Mouse (Mus musculus): Measurements from ENCODE around the gene Tspyl4. TPM values are rescaled to one million over a fixed set of nuclear protein-coding genes. Genes with fewer than 3 reads are reported as not detected.

Tspyl4 gene
- total and polyA plus RNA-seq, 2 experiments from 2014 or later: 15.4 to 29.8 TPM

DNA sequence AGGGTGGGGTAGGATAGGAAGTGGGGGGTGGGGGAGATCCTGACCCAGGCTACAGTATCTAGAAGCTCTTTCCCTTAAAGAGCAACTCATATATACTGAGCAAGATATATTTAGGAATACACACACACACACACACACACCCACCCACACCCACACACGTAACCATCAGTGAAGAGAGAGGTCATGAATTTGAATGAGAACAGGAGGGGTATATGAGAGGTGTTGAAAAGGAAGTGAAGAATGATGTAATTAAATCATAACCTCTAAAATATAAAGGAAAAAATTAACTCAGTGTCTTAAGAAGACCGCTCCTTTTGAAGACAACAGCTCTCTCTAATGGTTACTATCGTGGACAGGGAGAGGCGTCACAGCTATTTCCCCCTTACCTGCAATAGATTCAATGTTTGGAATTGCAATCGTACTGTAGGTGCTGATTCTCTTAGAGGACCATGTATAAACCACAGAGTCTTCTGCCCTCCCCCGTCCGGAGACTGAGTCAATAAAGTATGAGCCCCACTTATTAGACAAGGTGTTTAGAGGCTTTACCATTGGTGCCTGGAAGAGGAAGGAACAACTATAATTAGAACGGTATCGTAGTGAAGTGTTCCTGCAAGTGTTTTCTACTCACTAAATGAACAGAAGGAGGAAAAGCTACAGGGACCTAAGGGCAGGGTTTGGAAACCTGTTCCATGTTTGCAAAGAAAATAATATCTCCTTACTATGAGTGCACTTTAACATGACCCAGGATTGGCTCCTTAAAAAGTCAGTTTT lies 12.9 kb downstream of the Tspyl4 start:
- ATAC-seq (ENCODE audit: insufficient read depth, low read depth): peak; percentile 44; the same call in 1 of the 2 replicates
- Histone ChIP-seq H3K27me3 (ENCODE audit: control insufficient read depth, insufficient read depth, low read length) (no peaks in the 10 kb centered on the region), H3K9me3 (replicated peaks; ENCODE audit: control insufficient read depth, low read length) (no peaks in the 10 kb centered on the region), H3K9ac (replicated peaks; ENCODE audit: low read depth, low read length) (no peak overlapping the region), H3K4me3 (ENCODE audit: low read depth, low read length) (no peak overlapping the region), H3K36me3 (replicated peaks; ENCODE audit: control insufficient read depth, insufficient read depth, low read length) (peaks cover 10% of the 10 kb centered on the region), H3K4me2 (ENCODE audit: low read depth, low read length) (peak overlapping the region; percentile 5; the same call in 1 of the 2 replicates), H3K27ac (ENCODE audit: low read depth) (no peak overlapping the region; the same call in 1 of the 2 replicates), H3K4me1 (ENCODE audit: control insufficient read depth, insufficient read depth) (no peaks in the 10 kb centered on the region)
- no peak for TF ChIP-seq CTCF (IDR thresholded peaks at IDR 0.05; ENCODE audit: low read depth)
- no peak for TF ChIP-seq EP300 (IDR thresholded peaks at IDR 0.05; ENCODE audit: low read depth)
- no peak for DNase-seq (ENCODE audit: low spot score)
- WGBS: 53% methylated on average over 9 of the region's 9 CpGs

DNA sequence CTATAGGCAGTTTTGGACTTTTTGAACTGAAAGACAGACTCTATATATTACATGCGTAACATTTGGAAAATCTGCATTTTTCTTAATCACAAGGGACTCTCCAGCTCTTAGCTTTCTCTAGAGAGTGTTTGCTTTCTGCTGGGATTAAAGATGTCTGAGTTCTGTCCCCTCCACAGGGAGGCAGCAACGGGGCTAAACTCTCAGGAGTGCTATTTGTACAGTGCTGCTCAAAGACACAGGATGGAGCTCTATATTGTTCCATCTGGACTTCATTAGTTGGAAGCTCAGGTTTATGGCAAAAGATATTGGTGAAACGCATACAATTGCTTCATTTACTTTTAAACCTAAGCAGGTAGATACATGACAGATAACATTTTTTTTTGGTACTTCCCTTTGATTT lies 15.3 kb downstream of the Tspyl4 start:
- Histone ChIP-seq H3K27ac (ENCODE audit: low read depth) (no peak overlapping the region), H3K9me3 (replicated peaks; ENCODE audit: control insufficient read depth, low read length) (no peaks in the 10 kb centered on the region), H3K4me3 (ENCODE audit: low read depth, low read length) (no peak overlapping the region), H3K4me1 (ENCODE audit: control insufficient read depth, insufficient read depth) (no peaks in the 10 kb centered on the region), H3K36me3 (replicated peaks; ENCODE audit: control insufficient read depth, insufficient read depth, low read length) (peaks cover 10% of the 10 kb centered on the region), H3K9ac (replicated peaks; ENCODE audit: low read depth, low read length) (no peak overlapping the region), H3K4me2 (ENCODE audit: low read depth, low read length) (no peak overlapping the region), H3K27me3 (ENCODE audit: control insufficient read depth, insufficient read depth, low read length) (no peaks in the 10 kb centered on the region)
- DNase-seq (ENCODE audit: low spot score) (no peak), ATAC-seq (ENCODE audit: insufficient read depth, low read depth) (no peak)
- WGBS: 73% methylated on average over 3 of the region's 3 CpGs
- no peak for TF ChIP-seq EP300 (IDR thresholded peaks at IDR 0.05; ENCODE audit: low read depth)
- TF ChIP-seq CTCF (IDR thresholded peaks at IDR 0.05; ENCODE audit: low read depth): peak; percentile 31; the same call in 1 of the 2 replicates

DNA sequence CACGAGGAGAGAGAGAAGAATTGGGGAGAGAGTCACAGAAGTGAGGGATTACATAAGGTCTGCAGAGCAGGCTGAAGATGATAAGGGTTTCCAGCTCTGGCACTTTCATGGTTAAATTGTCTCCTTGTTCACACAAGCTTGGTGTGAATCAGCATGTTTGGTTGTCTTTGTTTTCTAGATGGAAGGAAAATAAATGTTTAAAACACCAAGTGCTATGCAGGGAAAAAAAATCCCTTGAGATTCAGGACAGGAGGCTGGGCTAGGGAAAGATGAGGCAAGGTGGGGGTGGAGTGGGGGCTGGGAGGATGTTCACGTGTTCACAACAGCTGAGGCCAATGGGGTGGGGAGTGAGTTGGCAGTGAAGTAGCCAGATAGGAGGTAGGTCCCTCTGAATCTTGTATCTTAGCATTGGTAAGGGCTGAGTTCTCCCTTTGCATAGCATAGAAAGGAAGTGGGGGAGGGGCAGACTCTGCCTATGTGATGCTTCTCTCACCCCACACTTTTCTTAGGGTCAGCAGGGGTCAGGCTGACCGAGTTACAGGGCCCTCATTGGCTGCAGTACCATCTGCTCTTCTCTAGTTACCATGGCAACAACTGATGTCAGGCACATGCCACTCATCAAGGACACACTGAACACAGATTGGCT lies 19.5 kb downstream of the Tspyl4 start:
- no peak overlapping the region for H3K9ac ChIP-seq (replicated peaks; ENCODE audit: low read depth, low read length)
- DNase-seq (ENCODE audit: low spot score) (no peak), ATAC-seq (ENCODE audit: insufficient read depth, low read depth) (0 out of 2 replicates have a peak, but pooled peaks have one; percentile 36)
- H3K9me3 ChIP-seq (replicated peaks; ENCODE audit: control insufficient read depth, low read length): no peaks in the 10 kb centered on the region
- 11% methylated on average over 3 of the region's 3 CpGs for WGBS
- 0 out of 2 replicates have a peak, but pooled peaks cover 6% of the 10 kb centered on the region for H3K4me1 ChIP-seq (ENCODE audit: control insufficient read depth, insufficient read depth)
- H3K27ac ChIP-seq (ENCODE audit: low read depth): no peak overlapping the region
- no peak overlapping the region for H3K4me2 ChIP-seq (ENCODE audit: low read depth, low read length)
- TF ChIP-seq EP300 (IDR thresholded peaks at IDR 0.05; ENCODE audit: low read depth) (no peak), CTCF (IDR thresholded peaks at IDR 0.05; ENCODE audit: low read depth) (no peak)
- H3K27me3 ChIP-seq (ENCODE audit: control insufficient read depth, insufficient read depth, low read length): no peaks in the 10 kb centered on the region
- peaks cover 10% of the 10 kb centered on the region for H3K36me3 ChIP-seq (replicated peaks; ENCODE audit: control insufficient read depth, insufficient read depth, low read length)
- H3K4me3 ChIP-seq (ENCODE audit: low read depth, low read length): no peak overlapping the region

DNA sequence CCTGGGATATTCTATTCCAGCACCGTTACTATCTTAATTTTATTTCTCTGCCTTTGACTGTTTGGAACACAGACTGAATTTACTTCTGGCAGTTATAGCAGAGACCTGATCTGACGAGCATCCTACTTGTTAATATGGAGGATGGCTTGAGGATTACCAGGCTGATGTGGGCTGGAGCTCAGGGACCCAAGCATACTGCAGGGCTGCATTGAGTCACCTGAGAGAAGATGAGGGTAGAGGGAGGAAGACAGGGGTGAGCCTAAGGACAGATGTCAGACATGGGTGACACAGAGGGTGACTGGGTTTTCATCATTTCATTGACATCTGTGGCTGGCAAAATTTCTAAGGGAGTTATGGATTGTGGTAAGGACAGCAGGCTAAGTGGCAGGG lies 20.0 kb downstream of the Tspyl4 start:
- Histone ChIP-seq H3K27me3 (ENCODE audit: control insufficient read depth, insufficient read depth, low read length) (no peaks in the 10 kb centered on the region), H3K36me3 (replicated peaks; ENCODE audit: control insufficient read depth, insufficient read depth, low read length) (peaks cover 15% of the 10 kb centered on the region), H3K4me2 (ENCODE audit: low read depth, low read length) (no peak overlapping the region), H3K9me3 (replicated peaks; ENCODE audit: control insufficient read depth, low read length) (no peaks in the 10 kb centered on the region), H3K9ac (replicated peaks; ENCODE audit: low read depth, low read length) (no peak overlapping the region), H3K27ac (ENCODE audit: low read depth) (no peak overlapping the region), H3K4me1 (ENCODE audit: control insufficient read depth, insufficient read depth) (0 out of 2 replicates have a peak, but pooled peaks cover 6% of the 10 kb centered on the region), H3K4me3 (ENCODE audit: low read depth, low read length) (no peak overlapping the region)
- DNase-seq (ENCODE audit: low spot score): no peak
- TF ChIP-seq EP300 (IDR thresholded peaks at IDR 0.05; ENCODE audit: low read depth): no peak
- 38% methylated on average over 2 of the region's 2 CpGs for WGBS
- no peak for ATAC-seq (ENCODE audit: insufficient read depth, low read depth)

DNA sequence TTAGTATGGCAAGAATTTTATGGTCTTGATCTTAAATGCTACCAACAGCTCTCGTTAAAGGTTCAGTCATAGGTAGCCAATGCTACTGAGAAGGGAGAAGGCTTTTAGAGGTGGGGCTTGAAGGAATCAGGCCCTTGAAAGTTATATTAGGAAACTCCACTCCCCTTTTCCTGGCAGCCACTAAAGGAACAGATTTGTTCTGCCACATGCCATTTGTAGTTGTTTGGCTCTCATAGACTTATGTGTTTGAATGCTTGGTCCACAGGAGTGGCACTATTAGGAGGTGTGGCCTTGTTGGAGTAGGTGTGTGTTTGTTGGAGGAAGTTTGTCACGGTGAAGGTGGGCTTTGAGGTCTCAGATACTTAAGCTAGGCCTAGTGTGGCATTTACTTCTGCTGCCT lies 23.6 kb downstream of the Tspyl4 start:
- H3K27ac ChIP-seq (ENCODE audit: low read depth): 0 out of 2 replicates have a peak overlapping the region, but pooled peaks have one; percentile 15
- H3K9me3 ChIP-seq (replicated peaks; ENCODE audit: control insufficient read depth, low read length): no peaks in the 10 kb centered on the region
- H3K4me2 ChIP-seq (ENCODE audit: low read depth, low read length): no peak overlapping the region
- H3K36me3 ChIP-seq (replicated peaks; ENCODE audit: control insufficient read depth, insufficient read depth, low read length): peaks cover 5% of the 10 kb centered on the region; the same call in 1 of the 2 replicates
- H3K27me3 ChIP-seq (ENCODE audit: control insufficient read depth, insufficient read depth, low read length): no peaks in the 10 kb centered on the region
- WGBS: 56% methylated on average over 2 of the region's 2 CpGs
- H3K9ac ChIP-seq (replicated peaks; ENCODE audit: low read depth, low read length): no peak overlapping the region
- 0 out of 2 replicates have a peak, but pooled peaks cover 6% of the 10 kb centered on the region for H3K4me1 ChIP-seq (ENCODE audit: control insufficient read depth, insufficient read depth)
- H3K4me3 ChIP-seq (ENCODE audit: low read depth, low read length): no peak overlapping the region
- TF ChIP-seq EP300 (IDR thresholded peaks at IDR 0.05; ENCODE audit: low read depth) (no peak), CTCF (IDR thresholded peaks at IDR 0.05; ENCODE audit: low read depth) (no peak)
- DNase-seq (ENCODE audit: low spot score) (no peak), ATAC-seq (ENCODE audit: insufficient read depth, low read depth) (no peak)
